Mouse (Mus musculus): Measurements from ENCODE around the gene Sh3bgrl2.

- TF ChIP-seq CHD2 (IDR thresholded peaks at IDR 0.05; ENCODE audit: low read depth, low read length) (no peak), ZNF384 (IDR thresholded peaks at IDR 0.05; ENCODE audit: low read depth, low read length) (peak; percentile 65), HCFC1 (IDR thresholded peaks at IDR 0.05; ENCODE audit: borderline replicate concordance, insufficient read depth, low read length) (no peak), MAFK (IDR thresholded peaks at IDR 0.05; ENCODE audit: insufficient read depth, low read depth, low read length) (no peak), ZC3H11A (IDR thresholded peaks at IDR 0.05; ENCODE audit: borderline replicate concordance, low read depth, low read length) (no peak)
Measured at GRCm38 (mm10) chr9:83652590-83653172, 104.6 kb downstream of the Sh3bgrl2 start.
